Mouse (Mus musculus) cerebellum, postnatal 14 days (tissue): ENCODE measurements around the gene 5530400C23Rik.
"Not testable (repeated sequence)": the region's sequence is repeated elsewhere in the genome, so short reads cannot be mapped to it uniquely, and the experiment has no call there.

ENCODE experiments used
- DNase-seq, 2 experiments: peaks; one replicate each; pipeline ENCODE4 v3.0.0; 2021; ENCODE audit warnings: mixed read lengths in 2 of 2

Gene 5530400C23Rik

GRCm38 (mm10) chr6:133291916-133292315 is at the start of gene 5530400C23Rik:
5530400C23Rik (plus strand) TSS chr6:133292216.
- not testable (repeated sequence) for DNase-seq

- DNase-seq = peak; percentile 17 to 28
These were observed 14.1 kb downstream of the 5530400C23Rik start for GRCm38 (mm10) chr6:133305952-133306715.

GRCm38 (mm10) chr6:133313896-133314295 is 21.9 kb downstream of the 5530400C23Rik start:
- not testable (repeated sequence) for DNase-seq

GRCm38 (mm10) chr6:133338535-133338934 is 46.5 kb downstream of the 5530400C23Rik start:
- DNase-seq = no peak

GRCm38 (mm10) chr6:133341731-133342130 is 49.7 kb downstream of the 5530400C23Rik start:
- not testable (repeated sequence) for DNase-seq
